Mouse (Mus musculus): ENCODE measurements around the gene Hip1.

Hip1 gene

GRCm38 (mm10) chr5:135531306-135531845 is 13.5 kb downstream of the Hip1 start:
- in situ Hi-C loops (cut with MboI) = no loop called here

- in situ Hi-C loops (cut with MboI) = no loop called here
These were observed 15.0 kb downstream of the Hip1 start for GRCm38 (mm10) chr5:135529964-135530363.

- in situ Hi-C loops (cut with MboI) = no loop called here
These were observed 15.6 kb downstream of the Hip1 start for GRCm38 (mm10) chr5:135529310-135529709.

GRCm38 (mm10) chr5:135527986-135528385 is 16.9 kb downstream of the Hip1 start:
- in situ Hi-C loops (cut with MboI) = no loop called here

- in situ Hi-C loops (cut with MboI) = no loop called here
These were observed 20.0 kb downstream of the Hip1 start for GRCm38 (mm10) chr5:135524660-135525560.

- in situ Hi-C loops (cut with MboI) = no loop called here
These were observed 20.8 kb downstream of the Hip1 start for GRCm38 (mm10) chr5:135524087-135524486.

GRCm38 (mm10) chr5:135522111-135522722 is 22.7 kb downstream of the Hip1 start:
- in situ Hi-C loops (cut with MboI) = no loop called here

- in situ Hi-C loops (cut with MboI) = no loop called here
These were observed 27.5 kb downstream of the Hip1 start for GRCm38 (mm10) chr5:135517348-135517883.

- in situ Hi-C loops (cut with MboI) = no loop called here
These were observed 31.8 kb downstream of the Hip1 start for GRCm38 (mm10) chr5:135513131-135513530.

GRCm38 (mm10) chr5:135511105-135511504 is 33.8 kb downstream of the Hip1 start:
- in situ Hi-C loops (cut with MboI) = no loop called here

GRCm38 (mm10) chr5:135508284-135508683 is 36.6 kb downstream of the Hip1 start:
- in situ Hi-C loops (cut with MboI) = no loop called here

- in situ Hi-C loops (cut with MboI) = no loop called here
These were observed 37.2 kb downstream of the Hip1 start for GRCm38 (mm10) chr5:135507561-135508273.

GRCm38 (mm10) chr5:135505442-135505841 is 39.5 kb downstream of the Hip1 start:
- in situ Hi-C loops (cut with MboI) = no loop called here

- in situ Hi-C loops (cut with MboI) = no loop called here
These were observed 42.0 kb downstream of the Hip1 start for GRCm38 (mm10) chr5:135502931-135503330.

GRCm38 (mm10) chr5:135502027-135502426 is 42.9 kb downstream of the Hip1 start:
- in situ Hi-C loops (cut with MboI) = no loop called here

- in situ Hi-C loops (cut with MboI) = no loop called here
These were observed 46.0 kb downstream of the Hip1 start for GRCm38 (mm10) chr5:135498914-135499313.

- in situ Hi-C loops (cut with MboI) = no loop called here
These were observed 47.5 kb downstream of the Hip1 start for GRCm38 (mm10) chr5:135497347-135497955.

- in situ Hi-C loops (cut with MboI) = no loop called here
These were observed 48.4 kb downstream of the Hip1 start for GRCm38 (mm10) chr5:135496489-135496888.

- in situ Hi-C loops (cut with MboI) = no loop called here
These were observed 49.4 kb downstream of the Hip1 start for GRCm38 (mm10) chr5:135495471-135495870.

- in situ Hi-C loops (cut with MboI) = no loop called here
These were observed 50.6 kb downstream of the Hip1 start for GRCm38 (mm10) chr5:135494183-135494910.

- in situ Hi-C loops (cut with MboI) = no loop called here
These were observed 51.8 kb downstream of the Hip1 start for GRCm38 (mm10) chr5:135493095-135493494.
